ENCODE assay signal across 9 mouse cellular contexts in genomic region chr4:133044647-133045094, GRCm38 (mm10). TPM values are rescaled to one million over a fixed set of nuclear protein-coding genes. Genes with fewer than 3 reads are reported as not detected.
DNase-seq lines count a peak whose midpoint lies in the region; ATAC-seq and TF ChIP-seq lines count a peak whose summit lies in the region.
"Had no signal": no experiment of that assay in that cellular context is flagged by ENCODE, and none has a peak within 500 bp of the region (broad histone marks: within the 10 kb centered on the region; RNA-seq: fewer than 3 reads in every experiment).

No protein-coding gene starts in this region.

- H3K27me3 ChIP-seq in forebrain, embryonic 12.5 days: peaks cover 32% of the 10 kb centered on the region
- no peaks in the 10 kb centered on the region for H3K27me3 ChIP-seq in forebrain, embryonic 16.5 days (replicated peaks; ENCODE audit: control insufficient read depth, insufficient read depth, low read length)
- no peaks in the 10 kb centered on the region for H3K27me3 ChIP-seq in limb, embryonic 12.5 days
- H3K27me3 ChIP-seq in stomach, embryonic 14.5 days (ENCODE audit: control insufficient read depth, insufficient read depth, low read length): no peaks in the 10 kb centered on the region
- no peaks in the 10 kb centered on the region for H3K27me3 ChIP-seq in thymus, adult 2 months (ENCODE audit: control insufficient read depth, insufficient read depth, low read length)

- H3K27ac ChIP-seq in forebrain, embryonic 12.5 days: no peak overlapping the region
- no peak overlapping the region for H3K27ac ChIP-seq in forebrain, embryonic 16.5 days (ENCODE audit: low read length)
- peak overlapping the region; percentile 76 for H3K27ac ChIP-seq in left cerebral cortex, adult 2 months
- peak overlapping the region; percentile 92 for H3K27ac ChIP-seq in limb, embryonic 12.5 days
- H3K27ac ChIP-seq in stomach, embryonic 14.5 days (ENCODE audit: low read length): peak overlapping the region; percentile 52; the same call in 1 of the 2 replicates
- H3K27ac ChIP-seq in thymus, adult 2 months (ENCODE audit: control insufficient read depth, insufficient read depth, low read length): no peak overlapping the region
- H3K27ac ChIP-seq: liver, embryonic 14.5 days had no signal

- DNase-seq in left cerebral cortex, adult 2 months (ENCODE audit: extremely low spot score in 1 of 2, low spot score in 2 of 2): no peak
- DNase-seq in left cerebral cortex, adult 8-10 months (ENCODE audit: low spot score in 2 of 2): no peak
- DNase-seq in thymus, adult 2 months: no peak
- no peak for DNase-seq in left cerebral cortex, postnatal 14 days (ENCODE audit: low spot score in 2 of 2)

- intact Hi-C loops in left cerebral cortex, adult 2 months (cut with DNase I): no loop called here
- intact Hi-C loops in left cerebral cortex, postnatal 14 days (cut with DNase I): no loop called here

- peak overlapping the region; percentile 33; the same call in 1 of the 2 replicates for H3K9ac ChIP-seq in forebrain, embryonic 12.5 days
- H3K9ac ChIP-seq in forebrain, embryonic 16.5 days (replicated peaks; ENCODE audit: low read depth, low read length): no peak overlapping the region
- H3K9ac ChIP-seq in limb, embryonic 12.5 days (replicated peaks): no peak overlapping the region; the same call in 1 of the 2 replicates
- no peak overlapping the region; the same call in 1 of the 2 replicates for H3K9ac ChIP-seq in stomach, embryonic 14.5 days (replicated peaks; ENCODE audit: low read depth, low read length)
- H3K9ac ChIP-seq: liver, embryonic 14.5 days had no signal

- no peaks in the 10 kb centered on the region for H3K9me3 ChIP-seq in forebrain, embryonic 12.5 days
- no peaks in the 10 kb centered on the region for H3K9me3 ChIP-seq in forebrain, embryonic 16.5 days (ENCODE audit: control insufficient read depth, low read length)
- H3K9me3 ChIP-seq in limb, embryonic 12.5 days: no peaks in the 10 kb centered on the region
- H3K9me3 ChIP-seq in stomach, embryonic 14.5 days (ENCODE audit: control insufficient read depth, low read depth, low read length): no peaks in the 10 kb centered on the region

- no peak overlapping the region for H3K4me2 ChIP-seq in forebrain, embryonic 12.5 days
- H3K4me2 ChIP-seq in forebrain, embryonic 16.5 days (ENCODE audit: low read length): no peak overlapping the region
- peak overlapping the region; percentile 37 for H3K4me2 ChIP-seq in limb, embryonic 12.5 days
- 0 out of 2 replicates have a peak overlapping the region, but pooled peaks have one; percentile 1 for H3K4me2 ChIP-seq in stomach, embryonic 14.5 days (replicated peaks; ENCODE audit: low read depth, low read length)

- no peak for TF ChIP-seq CTCF in left cerebral cortex, adult 2 months (IDR thresholded peaks at IDR 0.05)
- TF ChIP-seq CTCF in thymus, adult 2 months (IDR thresholded peaks at IDR 0.05; ENCODE audit: borderline replicate concordance, control insufficient read depth, extremely low read depth, insufficient read depth, low read length, poor library complexity): no peak

- no peak for TF ChIP-seq POLR2A in thymus, adult 2 months (IDR thresholded peaks at IDR 0.05; ENCODE audit: control insufficient read depth, extremely low read depth, insufficient read depth, low read length, poor library complexity)

- 20% methylated on average over 6 of the region's 6 CpGs for WGBS in forebrain, embryonic 12.5 days
- WGBS in forebrain, embryonic 16.5 days: 38% methylated on average over 6 of the region's 6 CpGs
- 5% methylated on average over 6 of the region's 6 CpGs for WGBS in limb, embryonic 12.5 days
- WGBS in stomach, embryonic 14.5 days: 35% methylated on average over 6 of the region's 6 CpGs
- 93% methylated on average over 6 of the region's 6 CpGs for WGBS in thymus, adult 2 months

- H3K4me3 ChIP-seq in forebrain, embryonic 12.5 days (replicated peaks): no peak overlapping the region
- H3K4me3 ChIP-seq in forebrain, embryonic 16.5 days (replicated peaks; ENCODE audit: low read length): no peak overlapping the region
- H3K4me3 ChIP-seq in left cerebral cortex, adult 2 months: no peak overlapping the region
- H3K4me3 ChIP-seq in limb, embryonic 12.5 days (replicated peaks): no peak overlapping the region
- no peak overlapping the region for H3K4me3 ChIP-seq in stomach, embryonic 14.5 days (ENCODE audit: low read depth, low read length)
- no peak overlapping the region for H3K4me3 ChIP-seq in thymus, adult 2 months (ENCODE audit: control insufficient read depth, insufficient read depth, low read length)

- no peaks in the 10 kb centered on the region for H3K36me3 ChIP-seq in forebrain, embryonic 12.5 days (replicated peaks)
- no peaks in the 10 kb centered on the region for H3K36me3 ChIP-seq in forebrain, embryonic 16.5 days (ENCODE audit: control insufficient read depth, insufficient read depth)
- H3K36me3 ChIP-seq in limb, embryonic 12.5 days: 0 out of 2 replicates have a peak, but pooled peaks cover 4% of the 10 kb centered on the region
- no peaks in the 10 kb centered on the region; the same call in 1 of the 2 replicates for H3K36me3 ChIP-seq in stomach, embryonic 14.5 days (ENCODE audit: control insufficient read depth, insufficient read depth, low read length)
- no peaks in the 10 kb centered on the region for H3K36me3 ChIP-seq in thymus, adult 2 months (ENCODE audit: control insufficient read depth, insufficient read depth, low read length)

- H3K4me1 ChIP-seq in forebrain, embryonic 12.5 days: peaks cover 94% of the 10 kb centered on the region
- peaks cover 92% of the 10 kb centered on the region for H3K4me1 ChIP-seq in forebrain, embryonic 16.5 days (replicated peaks; ENCODE audit: control insufficient read depth, insufficient read depth, low read length)
- H3K4me1 ChIP-seq in limb, embryonic 12.5 days (replicated peaks): peaks cover 100% of the 10 kb centered on the region
- H3K4me1 ChIP-seq in stomach, embryonic 14.5 days (ENCODE audit: control insufficient read depth, insufficient read depth, low read length): peaks cover 93% of the 10 kb centered on the region
- peaks cover 15% of the 10 kb centered on the region for H3K4me1 ChIP-seq in thymus, adult 2 months (replicated peaks; ENCODE audit: control insufficient read depth, insufficient read depth, low read length)

- ATAC-seq in forebrain, embryonic 12.5 days (ENCODE audit: low FRiP score): no peak
- ATAC-seq in forebrain, embryonic 16.5 days: no peak
- ATAC-seq in limb, embryonic 12.5 days (ENCODE audit: insufficient number of reproducible peaks, insufficient read depth, low FRiP score, low TSS enrichment, low read depth): no peak
- ATAC-seq in stomach, embryonic 14.5 days (ENCODE audit: insufficient number of reproducible peaks, insufficient read depth, low FRiP score, low read depth): no peak

RNA-seq across cellular contexts. Expression of gene Ahdc1, which starts 33.6 kb away (rescaled TPM):
- 7.2 and 8.1 TPM in 2 replicates for polyA plus RNA-seq in forebrain, embryonic 12.5 days (2016; fragmentation: Nextera tagmentation; extraction: Ambion mirVana)
- polyA plus RNA-seq in forebrain, embryonic 16.5 days (2015; fragmentation: Nextera tagmentation; extraction: Ambion mirVana): 13.0 and 13.7 TPM in 2 replicates
- 100 to 1,000 TPM; 108 to 132 TPM for total RNA-seq in left cerebral cortex, adult 2 months (2021)
- 100 to 1,000 TPM in 2 of 4 experiments, 10 to 100 TPM in 2; 95.7 to 104 (median 99.7) TPM for total RNA-seq in left cerebral cortex, adult 8-10 months (2022)
- polyA plus RNA-seq in limb, embryonic 12.5 days (2016; fragmentation: Nextera tagmentation; extraction: Ambion mirVana): 13.2 and 14.5 TPM in 2 replicates
- 10.3 and 10.7 TPM in 2 replicates for polyA plus RNA-seq in stomach, embryonic 14.5 days (2014; fragmentation: Nextera tagmentation; extraction: Ambion mirVana)
- 59.8 and 78.9 TPM in 2 replicates for polyA plus RNA-seq in thymus, adult 2 months (2012; rRNA removed)
- 10 to 100 TPM; 78.4 to 81.6 TPM for total RNA-seq in left cerebral cortex, postnatal 14 days (2021)

Comparison
In these comparisons a context has a peak if more than half of its experiments do, and no peak if none do; other contexts are left out.
1. H3K27ac ChIP-seq: peak in left cerebral cortex, adult 2 months (single experiment), limb, embryonic 12.5 days (single experiment) and stomach, embryonic 14.5 days (single experiment); none in forebrain, embryonic 12.5 days (single experiment), forebrain, embryonic 16.5 days (single experiment) and thymus, adult 2 months (single experiment).
2. H3K4me2 ChIP-seq: peak in limb, embryonic 12.5 days (single experiment) and stomach, embryonic 14.5 days (single experiment); none in forebrain, embryonic 12.5 days (single experiment) and forebrain, embryonic 16.5 days (single experiment).